31 mouse cellular contexts compared by ENCODE assay signal in genomic region chr10:93574966-93575365, GRCm38 (mm10). TPM values are rescaled to one million over a fixed set of nuclear protein-coding genes. Genes with fewer than 3 reads are reported as not detected.
"Had no signal": no experiment of that assay in that cellular context is flagged by ENCODE, and none has a peak within 500 bp of the region (broad histone marks: within the 10 kb centered on the region; RNA-seq: fewer than 3 reads in every experiment).

No protein-coding gene starts in this region.

- H3K36me3 ChIP-seq: limb, embryonic 13.5 days; limb, embryonic 15.5 days; liver, embryonic 13.5 days; liver, embryonic 15.5 days; lung, embryonic 15.5 days; midbrain, embryonic 12.5 days; midbrain, embryonic 15.5 days; neural tube, embryonic 12.5 days had no signal

- H3K9me3 ChIP-seq: limb, embryonic 10.5 days; limb, embryonic 12.5 days; limb, embryonic 13.5 days; limb, embryonic 15.5 days; liver, embryonic 13.5 days; liver, embryonic 15.5 days; lung, embryonic 15.5 days; megakaryocyte, embryonic 14.5 days; midbrain, embryonic 10.5 days; midbrain, embryonic 12.5 days; midbrain, embryonic 13.5 days; midbrain, embryonic 15.5 days; neural tube, embryonic 12.5 days had no signal

- H3K27ac ChIP-seq: left cerebral cortex, adult 2 months; limb, embryonic 10.5 days; limb, embryonic 12.5 days; limb, embryonic 13.5 days; limb, embryonic 15.5 days; liver, embryonic 13.5 days; liver, embryonic 14.5 days; liver, embryonic 15.5 days; lung, embryonic 15.5 days; midbrain, embryonic 10.5 days; midbrain, embryonic 12.5 days; midbrain, embryonic 13.5 days; midbrain, embryonic 15.5 days; neural tube, embryonic 12.5 days had no signal

- ATAC-seq: lung, postnatal 0 days; midbrain, embryonic 13.5 days; midbrain, embryonic 15.5 days; midbrain, embryonic 16.5 days had no signal

- H3K9ac ChIP-seq: limb, embryonic 12.5 days; limb, embryonic 13.5 days; limb, embryonic 15.5 days; liver, embryonic 13.5 days; liver, embryonic 14.5 days; liver, embryonic 15.5 days; lung, embryonic 14.5 days; lung, embryonic 15.5 days; midbrain, embryonic 12.5 days; midbrain, embryonic 13.5 days; midbrain, embryonic 15.5 days; neural tube, embryonic 12.5 days had no signal

- H3K4me1 ChIP-seq: limb, embryonic 10.5 days; limb, embryonic 12.5 days; limb, embryonic 15.5 days; liver, embryonic 13.5 days; liver, embryonic 15.5 days; lung, embryonic 15.5 days; midbrain, embryonic 10.5 days; midbrain, embryonic 12.5 days; midbrain, embryonic 13.5 days; midbrain, embryonic 15.5 days; neural tube, embryonic 12.5 days had no signal

- DNase-seq: left cerebral cortex, postnatal 4 days; liver; liver, embryonic 13.5 days; lung, adult 18-20 months; lung, adult 2 months; lung, embryonic 14.5 days; lung, postnatal 10 days; lung, postnatal 14 days; lung, postnatal 36 days; lung, postnatal 4 days; midbrain, embryonic 14.5 days had no signal

- H3K4me3 ChIP-seq: left cerebral cortex, adult 2 months; limb, embryonic 10.5 days; limb, embryonic 12.5 days; limb, embryonic 13.5 days; limb, embryonic 15.5 days; liver, embryonic 13.5 days; liver, embryonic 15.5 days; lung, embryonic 15.5 days; megakaryocyte, embryonic 14.5 days; midbrain, embryonic 10.5 days; midbrain, embryonic 12.5 days; midbrain, embryonic 13.5 days; midbrain, embryonic 15.5 days; myocyte; neural tube, embryonic 12.5 days had no signal

- H3K27me3 ChIP-seq: limb, embryonic 12.5 days; limb, embryonic 13.5 days; limb, embryonic 15.5 days; liver, embryonic 13.5 days; liver, embryonic 15.5 days; lung, embryonic 15.5 days; megakaryocyte, embryonic 14.5 days; midbrain, embryonic 12.5 days; midbrain, embryonic 13.5 days; midbrain, embryonic 15.5 days; neural tube, embryonic 12.5 days had no signal

- H3K4me2 ChIP-seq: limb, embryonic 12.5 days; limb, embryonic 13.5 days; limb, embryonic 15.5 days; liver, embryonic 11.5 days; liver, embryonic 13.5 days; liver, embryonic 15.5 days; lung, embryonic 14.5 days; lung, embryonic 15.5 days; midbrain, embryonic 11.5 days; midbrain, embryonic 12.5 days; midbrain, embryonic 13.5 days; midbrain, embryonic 15.5 days; neural tube, embryonic 12.5 days had no signal

RNA-seq across cellular contexts. Expression of gene Ccdc38, which starts 34.5 kb away (rescaled TPM):
- polyA plus RNA-seq: macrophage had no signal

RNA-seq across cellular contexts. Expression of gene Amdhd1, which starts 35.1 kb away (rescaled TPM):
- polyA plus RNA-seq: midbrain, embryonic 12.5 days; midbrain, embryonic 14.5 days; midbrain, embryonic 16.5 days; neural tube, embryonic 12.5 days had no signal
